Mouse (Mus musculus) heart, embryonic 12.5 days (tissue): ENCODE data around the gene Akap8. TPM values are rescaled to one million over a fixed set of nuclear protein-coding genes. Genes with fewer than 3 reads are reported as not detected.

Experiments
- ATAC-seq: fragments of 200-750 bp; cut with Nextera tagmentation; 2 replicates; pipeline ENCODE4 v1.8.0; 2017; ENCODE audit warnings: moderate TSS enrichment, moderate library complexity; ENCODE audit not compliant: insufficient number of reproducible peaks, low FRiP score
- H3K27ac ChIP-seq: fragments of 300-500 bp; sonication (generic); 2 replicates; pipeline ENCODE4 v1.5.1; 2016; ENCODE audit warnings: mild to moderate bottlenecking, moderate library complexity; ENCODE audit not compliant: poor library complexity, severe bottlenecking
- H3K27me3 ChIP-seq: fragments of 300-500 bp; sonication (generic); replicated peaks from 2 replicates; pipeline ENCODE4 v1.6.1; 2016; ENCODE audit warnings: mild to moderate bottlenecking, moderate library complexity
- H3K36me3 ChIP-seq: fragments of 300-500 bp; sonication (generic); 2 replicates; pipeline ENCODE4 v1.6.1; 2016; ENCODE audit warnings: mild to moderate bottlenecking, moderate library complexity
- H3K4me1 ChIP-seq: fragments of 300-500 bp; sonication (generic); replicated peaks from 2 replicates; pipeline ENCODE4 v1.6.1; 2016; ENCODE audit warnings: mild to moderate bottlenecking
- H3K4me2 ChIP-seq: fragments of 300-500 bp; sonication (generic); 2 replicates; pipeline ENCODE4 v1.6.1; 2016; ENCODE audit warnings: mild to moderate bottlenecking, moderate library complexity
- H3K4me3 ChIP-seq: fragments of 300-500 bp; sonication (generic); 2 replicates; pipeline ENCODE4 v1.5.1; 2016; ENCODE audit warnings: mild to moderate bottlenecking
- H3K9ac ChIP-seq: fragments of 300-500 bp; sonication (generic); 2 replicates; pipeline ENCODE4 v1.6.1; 2016; ENCODE audit warnings: mild to moderate bottlenecking, moderate library complexity
- H3K9me3 ChIP-seq: fragments of 300-500 bp; sonication (generic); replicated peaks from 2 replicates; pipeline ENCODE4 v1.6.1; 2016; ENCODE audit warnings: mild to moderate bottlenecking, moderate library complexity
- WGBS: fragments of 180-500 bp; shearing (Covaris S2); methylation state at CpG from one replicate; pipeline ENCODE4 v1.1.7; 2016; 5-methylcytosine and 5-hydroxymethylcytosine counted together
- polyA plus RNA-seq: library from polyadenylated mRNA; unstranded; fragments of >200 nt; fragmentation: Nextera tagmentation; extraction: Ambion mirVana; gene quantifications from 2 replicates; pipeline ENCODE4 v1.2.1, GENCODE M21; 2016

Gene Akap8
- polyA plus RNA-seq, 1 experiment from 2014 or later = 85.1 TPM

GRCm38 (mm10) chr17:32356766-32357760 is 36.0 kb upstream of the Akap8 start:
- Histone ChIP-seq H3K9me3 (no peaks in the 10 kb centered on the region), H3K4me2 (no peak overlapping the region), H3K27me3 (no peaks in the 10 kb centered on the region), H3K4me3 (no peak overlapping the region), H3K36me3 (peaks cover 86% of the 10 kb centered on the region), H3K4me1 (peaks cover 8% of the 10 kb centered on the region; the same call in 1 of the 2 replicates), H3K27ac (no peak overlapping the region), H3K9ac (no peak overlapping the region)
- WGBS = 85% methylated on average over 24 of the region's 24 CpGs
- no peak for ATAC-seq

- Histone ChIP-seq H3K36me3 (peaks cover 78% of the 10 kb centered on the region), H3K4me1 (0 out of 2 replicates have a peak, but pooled peaks cover 4% of the 10 kb centered on the region), H3K4me2 (no peak overlapping the region), H3K4me3 (no peak overlapping the region), H3K9me3 (no peaks in the 10 kb centered on the region), H3K27ac (no peak overlapping the region), H3K27me3 (no peaks in the 10 kb centered on the region), H3K9ac (no peak overlapping the region)
- no peak for ATAC-seq
- WGBS = 91% methylated on average over 9 of the region's 9 CpGs
These were observed 35.2 kb upstream of the Akap8 start for GRCm38 (mm10) chr17:32356281-32356680.

- Histone ChIP-seq H3K9ac (no peak overlapping the region), H3K36me3 (peaks cover 66% of the 10 kb centered on the region), H3K27me3 (no peaks in the 10 kb centered on the region), H3K4me1 (0 out of 2 replicates have a peak, but pooled peaks cover 4% of the 10 kb centered on the region), H3K27ac (no peak overlapping the region), H3K4me3 (no peak overlapping the region), H3K9me3 (no peaks in the 10 kb centered on the region), H3K4me2 (no peak overlapping the region)
- no peak for ATAC-seq
- 90% methylated on average over 6 of the region's 6 CpGs for WGBS
These were observed 34.0 kb upstream of the Akap8 start for GRCm38 (mm10) chr17:32355031-32355430.

GRCm38 (mm10) chr17:32354211-32354610 is 33.2 kb upstream of the Akap8 start:
- no peak for ATAC-seq
- Histone ChIP-seq H3K9ac (no peak overlapping the region), H3K27ac (no peak overlapping the region), H3K4me1 (peaks cover 7% of the 10 kb centered on the region; the same call in 1 of the 2 replicates), H3K4me2 (no peak overlapping the region), H3K27me3 (no peaks in the 10 kb centered on the region), H3K4me3 (no peak overlapping the region), H3K36me3 (peaks cover 58% of the 10 kb centered on the region), H3K9me3 (no peaks in the 10 kb centered on the region)
- WGBS = 51% methylated on average over 5 of the region's 5 CpGs

GRCm38 (mm10) chr17:32353696-32354095 is 32.7 kb upstream of the Akap8 start:
- Histone ChIP-seq H3K27ac (no peak overlapping the region), H3K4me1 (peaks cover 12% of the 10 kb centered on the region), H3K9me3 (no peaks in the 10 kb centered on the region), H3K4me2 (no peak overlapping the region), H3K4me3 (no peak overlapping the region), H3K27me3 (no peaks in the 10 kb centered on the region), H3K36me3 (peaks cover 52% of the 10 kb centered on the region), H3K9ac (no peak overlapping the region)
- ATAC-seq = no peak
- 78% methylated on average over 4 of the region's 4 CpGs for WGBS

- no peak overlapping the region for H3K27ac ChIP-seq
- H3K36me3 ChIP-seq = peaks cover 33% of the 10 kb centered on the region
- peaks cover 20% of the 10 kb centered on the region for H3K4me1 ChIP-seq
- H3K9ac ChIP-seq = no peak overlapping the region
- no peak overlapping the region for H3K4me3 ChIP-seq
- no peak overlapping the region for H3K4me2 ChIP-seq
- ATAC-seq = no peak
- no peaks in the 10 kb centered on the region for H3K27me3 ChIP-seq
- H3K9me3 ChIP-seq = no peaks in the 10 kb centered on the region
These were observed 30.7 kb upstream of the Akap8 start for GRCm38 (mm10) chr17:32351726-32352125.

- Histone ChIP-seq H3K36me3 (peaks cover 28% of the 10 kb centered on the region), H3K4me2 (peak overlapping the region; percentile 68; the same call in 1 of the 2 replicates), H3K9ac (no peak overlapping the region), H3K4me3 (no peak overlapping the region), H3K27me3 (no peaks in the 10 kb centered on the region), H3K4me1 (peaks cover 20% of the 10 kb centered on the region), H3K27ac (no peak overlapping the region), H3K9me3 (no peaks in the 10 kb centered on the region)
- 79% methylated on average over 3 of the region's 3 CpGs for WGBS
- ATAC-seq = no peak
These were observed 30.2 kb upstream of the Akap8 start for GRCm38 (mm10) chr17:32351269-32351668.

GRCm38 (mm10) chr17:32350382-32350983 is 29.4 kb upstream of the Akap8 start, which contains the start of gene Akap8l:
Akap8l (minus strand) TSS chr17:32350607.
- WGBS = under 1% methylated on average over 37 of the region's 37 CpGs
- Histone ChIP-seq H3K4me3 (peak within 1 kb of the TSS; percentile 80), H3K4me2 (peak within 1 kb of the TSS; percentile 71), H3K9me3 (no peaks in the 10 kb centered on the region), H3K36me3 (peaks cover 20% of the 10 kb centered on the region), H3K27ac (peak within 1 kb of the TSS; percentile 65), H3K27me3 (no peaks in the 10 kb centered on the region), H3K4me1 (peaks cover 20% of the 10 kb centered on the region), H3K9ac (peak within 1 kb of the TSS; percentile 80)
- peak; percentile 96 for ATAC-seq

- WGBS = under 1% methylated on average over 24 of the region's 24 CpGs
- Histone ChIP-seq H3K4me1 (peaks cover 20% of the 10 kb centered on the region), H3K9ac (peak overlapping the region; percentile 80), H3K9me3 (no peaks in the 10 kb centered on the region), H3K4me3 (peak overlapping the region; percentile 80), H3K36me3 (peaks cover 18% of the 10 kb centered on the region), H3K27me3 (no peaks in the 10 kb centered on the region), H3K4me2 (peak overlapping the region; percentile 71), H3K27ac (peak overlapping the region; percentile 65)
- peak; percentile 23; the same call in 1 of the 2 replicates for ATAC-seq
These were observed 28.9 kb upstream of the Akap8 start for GRCm38 (mm10) chr17:32349851-32350381.

GRCm38 (mm10) chr17:32349037-32349732 is 28.1 kb upstream of the Akap8 start:
- H3K4me3 ChIP-seq = peak overlapping the region; percentile 80

More at GRCm38 (mm10) chr17:32349037-32349732, 28.1 kb upstream of the Akap8 start:
- no peaks in the 10 kb centered on the region for H3K9me3 ChIP-seq
- peak overlapping the region; percentile 71 for H3K4me2 ChIP-seq
- no peaks in the 10 kb centered on the region for H3K27me3 ChIP-seq
- H3K9ac ChIP-seq = peak overlapping the region; percentile 80
- WGBS = 4% methylated on average over 4 of the region's 4 CpGs
- peaks cover 18% of the 10 kb centered on the region for H3K4me1 ChIP-seq
- H3K27ac ChIP-seq = peak overlapping the region; percentile 65
- H3K36me3 ChIP-seq = peaks cover 17% of the 10 kb centered on the region
- 0 out of 2 replicates have a peak, but pooled peaks have one; percentile 23 for ATAC-seq
